Mouse (Mus musculus): Measurements from ENCODE around the gene Olfr1111.
"Not testable (repeated sequence)": the region's sequence is repeated elsewhere in the genome, so short reads cannot be mapped to it uniquely, and the experiment has no call there.

Gene Olfr1111

DNA sequence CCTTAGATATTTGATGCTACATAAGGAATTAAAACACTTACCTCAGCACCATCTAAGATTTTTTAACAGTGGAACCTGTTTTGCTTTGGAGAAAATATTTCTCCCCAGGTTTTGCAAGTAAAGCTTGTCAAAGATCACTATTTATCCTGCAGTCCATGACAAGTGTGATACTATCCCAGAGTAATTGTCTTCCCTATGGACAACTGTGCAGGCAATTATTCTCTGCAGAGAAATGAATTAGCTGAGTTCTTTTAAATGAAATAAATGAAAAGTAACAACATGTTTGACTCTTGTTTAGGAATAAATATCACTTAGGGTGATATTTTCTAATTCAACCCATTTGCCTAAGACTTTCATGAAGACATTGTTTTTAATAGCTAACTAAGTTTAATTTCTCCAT lies at the start of gene Olfr1111:
Olfr1111 (minus strand) TSS at position 101 of the 400 bp plus-strand sequence.
- no peak for DNase-seq (ENCODE audit: low read depth, low spot score)

DNA sequence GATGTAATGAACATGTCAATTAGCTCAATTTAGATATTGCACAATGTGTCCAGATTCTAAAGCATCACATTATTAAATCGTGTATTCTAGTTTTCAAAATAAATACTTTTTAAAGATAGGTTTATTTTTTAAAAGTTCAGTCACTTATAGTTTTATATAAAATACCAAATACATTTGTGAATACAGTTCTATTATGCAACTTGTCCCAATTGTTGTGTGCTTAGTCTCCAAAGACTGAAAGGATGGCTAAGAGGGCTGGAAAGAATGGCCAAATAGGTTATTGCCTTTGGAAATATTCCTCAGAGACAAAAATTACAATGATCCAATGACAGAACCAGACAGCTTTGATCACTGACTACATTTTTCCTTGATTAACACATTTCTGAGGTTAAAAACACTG lies 35.1 kb upstream of the Olfr1111 start, which contains the start of gene Olfr1112:
Olfr1112 (plus strand) TSS at position 301 of the 400 bp plus-strand sequence.
- DNase-seq (ENCODE audit: low read depth, low spot score) = no peak

DNA sequence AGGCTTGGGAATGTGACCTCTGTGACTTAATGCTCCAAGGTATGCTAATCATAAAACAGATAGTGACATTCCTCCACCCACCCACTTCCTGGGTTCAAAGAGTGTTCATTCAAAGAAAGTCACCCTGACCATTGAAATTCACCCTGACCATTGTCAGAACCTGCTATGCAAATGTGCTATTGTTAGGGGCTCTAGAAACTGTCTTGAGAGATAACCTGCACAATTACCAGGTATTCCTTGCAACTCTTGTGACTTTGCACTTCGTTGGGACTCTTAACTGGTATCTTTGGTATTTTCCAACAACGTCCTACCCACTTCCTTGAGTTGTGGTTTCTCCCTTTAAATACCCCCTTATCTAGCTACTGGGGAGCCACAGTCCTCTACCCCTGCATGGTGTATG lies 15.3 kb upstream of the Olfr1111 start:
- not testable (repeated sequence) for DNase-seq (ENCODE audit: low read depth, low spot score)

DNA sequence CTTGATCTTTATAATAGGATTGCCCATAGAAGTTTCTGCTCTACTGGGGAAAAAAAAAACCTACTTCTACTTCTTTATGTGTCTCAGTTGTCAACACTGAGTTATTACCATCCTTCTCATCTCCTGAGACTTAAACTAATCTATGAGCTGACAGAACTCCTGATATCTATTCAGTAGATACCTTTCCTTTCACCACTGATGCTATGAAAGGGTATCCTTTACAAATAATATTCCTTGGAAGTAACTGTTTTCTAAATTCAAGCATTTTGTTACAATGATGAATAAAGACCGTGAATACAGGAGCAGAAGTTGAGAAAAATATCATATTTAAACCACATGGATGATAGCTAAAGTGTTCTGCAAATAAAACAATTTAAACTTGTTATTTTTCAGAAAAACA lies 12.2 kb downstream of the Olfr1111 start, which contains the start of gene Olfr1110:
Olfr1110 (minus strand) TSS at position 101 of the 400 bp plus-strand sequence.
- DNase-seq (ENCODE audit: low read depth, low spot score) = no peak

GRCm38 (mm10) chr2:87114467-87114866 lies 38.0 kb downstream of the Olfr1111 start, which contains the start of gene Olfr259:
Gene Olfr259 (minus strand): TSS chr2:87114567.
- DNase-seq (ENCODE audit: low read depth, low spot score) = no peak

Data from CD4-positive, CD25-positive, alpha-beta regulatory T cell, adult 2 months (primary cell).